Mouse (Mus musculus): ENCODE data around the gene Mbd3l2. TPM values are rescaled to one million over a fixed set of nuclear protein-coding genes. Genes with fewer than 3 reads are reported as not detected.

Mbd3l2 gene
- total RNA-seq, 1 experiment: not detected

GRCm38 (mm10) chr9:18431687-18432086 lies 1.2 kb downstream of the Mbd3l2 start:
- DNase-seq (ENCODE audit: low read depth, low spot score): no peak
- no peak overlapping the region for H3K27ac ChIP-seq (ENCODE audit: insufficient read depth, low read depth, low read length, poor library complexity, severe bottlenecking)
- H3K9ac ChIP-seq (ENCODE audit: insufficient read depth, low read depth, low read length, poor library complexity, severe bottlenecking): no peak overlapping the region
- H3K4me1 ChIP-seq (ENCODE audit: control insufficient read depth in 2 of 2, insufficient read depth in 2 of 2, low read length in 2 of 2, poor library complexity in 1 of 2): no peaks in the 10 kb centered on the region
- no peaks in the 10 kb centered on the region for H3K9me3 ChIP-seq (ENCODE audit: control insufficient read depth, insufficient read depth, low read depth, low read length)
- TF ChIP-seq HCFC1 (IDR thresholded peaks at IDR 0.05; ENCODE audit: borderline replicate concordance, insufficient read depth, low read length) (no peak), CHD2 (IDR thresholded peaks at IDR 0.05; ENCODE audit: low read depth, low read length) (no peak), ZNF384 (IDR thresholded peaks at IDR 0.05; ENCODE audit: low read depth, low read length) (no peak), MAFK (IDR thresholded peaks at IDR 0.05; ENCODE audit: insufficient read depth, low read depth, low read length) (no peak), ZC3H11A (IDR thresholded peaks at IDR 0.05; ENCODE audit: borderline replicate concordance, low read depth, low read length) (no peak)
- no peaks in the 10 kb centered on the region for H3K36me3 ChIP-seq (ENCODE audit: control insufficient read depth, insufficient read depth, low read length, poor library complexity, severe bottlenecking)
- in situ Hi-C loops (cut with MboI; ENCODE audit: low sequenced_read_pairs in 2 of 2, unreplicated experiment in 2 of 2): no loop called here
- no peak overlapping the region for H3K4me3 ChIP-seq (ENCODE audit: insufficient read depth in 1 of 2, low read depth in 1 of 2, low read length in 2 of 2, poor library complexity in 1 of 2, severe bottlenecking in 1 of 2)

DNA sequence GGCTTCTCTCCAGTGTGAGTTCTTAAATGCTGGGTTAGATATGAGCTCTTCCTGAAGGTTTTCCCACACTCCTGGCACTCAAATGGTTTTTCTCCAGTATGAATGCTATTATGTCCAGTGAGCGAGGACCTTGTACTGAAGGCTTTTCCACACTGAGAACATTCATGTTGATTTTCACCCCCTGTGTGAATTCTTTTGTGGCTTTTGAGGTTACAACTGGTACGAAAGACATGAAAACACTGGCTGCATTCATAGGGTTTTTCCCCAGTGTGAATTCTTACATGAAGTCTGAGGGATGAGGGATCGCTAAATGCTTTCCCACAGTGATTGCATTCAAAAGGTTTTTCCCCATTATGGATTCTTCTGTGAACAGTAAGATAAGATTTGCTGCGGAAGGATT lies 26.1 kb downstream of the Mbd3l2 start:
- Histone ChIP-seq H3K4me3 (ENCODE audit: insufficient read depth in 1 of 2, low read depth in 1 of 2, low read length in 2 of 2, poor library complexity in 1 of 2, severe bottlenecking in 1 of 2) (no peak overlapping the region), H3K4me1 (ENCODE audit: control insufficient read depth in 2 of 2, insufficient read depth in 2 of 2, low read length in 2 of 2, poor library complexity in 1 of 2) (no peaks in the 10 kb centered on the region), H3K9ac (ENCODE audit: insufficient read depth, low read depth, low read length, poor library complexity, severe bottlenecking) (no peak overlapping the region), H3K36me3 (ENCODE audit: control insufficient read depth, insufficient read depth, low read length, poor library complexity, severe bottlenecking) (no peaks in the 10 kb centered on the region), H3K9me3 (ENCODE audit: control insufficient read depth, insufficient read depth, low read depth, low read length) (no peaks in the 10 kb centered on the region), H3K27ac (ENCODE audit: insufficient read depth, low read depth, low read length, poor library complexity, severe bottlenecking) (no peak overlapping the region)
- TF ChIP-seq ZNF384 (IDR thresholded peaks at IDR 0.05; ENCODE audit: low read depth, low read length): no peak
- in situ Hi-C loops (cut with MboI; ENCODE audit: low sequenced_read_pairs in 2 of 2, unreplicated experiment in 2 of 2): no loop called here
- no peak for DNase-seq (ENCODE audit: low read depth, low spot score)

- no peak overlapping the region for H3K9ac ChIP-seq (ENCODE audit: insufficient read depth, low read depth, low read length, poor library complexity, severe bottlenecking)
- H3K9me3 ChIP-seq (ENCODE audit: control insufficient read depth, insufficient read depth, low read depth, low read length): no peaks in the 10 kb centered on the region; the same call in 1 of the 2 replicates
- H3K36me3 ChIP-seq (ENCODE audit: control insufficient read depth, insufficient read depth, low read length, poor library complexity, severe bottlenecking): no peaks in the 10 kb centered on the region; the same call in 1 of the 2 replicates
- H3K4me1 ChIP-seq (ENCODE audit: control insufficient read depth in 2 of 2, insufficient read depth in 2 of 2, low read length in 2 of 2, poor library complexity in 1 of 2): peaks cover 0 to 2% of the 10 kb centered on the region in 2 experiments; a peak in 1 of 4 replicates
- H3K27ac ChIP-seq (ENCODE audit: insufficient read depth, low read depth, low read length, poor library complexity, severe bottlenecking): no peak overlapping the region
- no peak for DNase-seq (ENCODE audit: low read depth, low spot score)
- TF ChIP-seq ZC3H11A (IDR thresholded peaks at IDR 0.05; ENCODE audit: borderline replicate concordance, low read depth, low read length) (no peak), CHD2 (IDR thresholded peaks at IDR 0.05; ENCODE audit: low read depth, low read length) (no peak), ZNF384 (IDR thresholded peaks at IDR 0.05; ENCODE audit: low read depth, low read length) (no peak), MAFK (IDR thresholded peaks at IDR 0.05; ENCODE audit: insufficient read depth, low read depth, low read length) (no peak), HCFC1 (IDR thresholded peaks at IDR 0.05; ENCODE audit: borderline replicate concordance, insufficient read depth, low read length) (no peak)
- no peak overlapping the region for H3K4me3 ChIP-seq (ENCODE audit: insufficient read depth in 1 of 2, low read depth in 1 of 2, low read length in 2 of 2, poor library complexity in 1 of 2, severe bottlenecking in 1 of 2)
- in situ Hi-C loops (cut with MboI; ENCODE audit: low sequenced_read_pairs in 2 of 2, unreplicated experiment in 2 of 2): no loop called here
These were observed 36.9 kb downstream of the Mbd3l2 start for GRCm38 (mm10) chr9:18467350-18467749.

- H3K9ac ChIP-seq (ENCODE audit: insufficient read depth, low read depth, low read length, poor library complexity, severe bottlenecking): no peak overlapping the region
- H3K9me3 ChIP-seq (ENCODE audit: control insufficient read depth, insufficient read depth, low read depth, low read length): no peaks in the 10 kb centered on the region; the same call in 1 of the 2 replicates
- H3K4me1 ChIP-seq (ENCODE audit: control insufficient read depth in 2 of 2, insufficient read depth in 2 of 2, low read length in 2 of 2, poor library complexity in 1 of 2): peaks cover 0 to 2% of the 10 kb centered on the region in 2 experiments; a peak in 1 of 4 replicates
- no peak overlapping the region for H3K4me3 ChIP-seq (ENCODE audit: insufficient read depth in 1 of 2, low read depth in 1 of 2, low read length in 2 of 2, poor library complexity in 1 of 2, severe bottlenecking in 1 of 2)
- in situ Hi-C loops (cut with MboI; ENCODE audit: low sequenced_read_pairs in 2 of 2, unreplicated experiment in 2 of 2): no loop called here
- no peak for TF ChIP-seq ZNF384 (IDR thresholded peaks at IDR 0.05; ENCODE audit: low read depth, low read length)
- no peak for TF ChIP-seq HCFC1 (IDR thresholded peaks at IDR 0.05; ENCODE audit: borderline replicate concordance, insufficient read depth, low read length)
- TF ChIP-seq ZC3H11A (IDR thresholded peaks at IDR 0.05; ENCODE audit: borderline replicate concordance, low read depth, low read length): no peak
- no peak for TF ChIP-seq CHD2 (IDR thresholded peaks at IDR 0.05; ENCODE audit: low read depth, low read length)
- TF ChIP-seq MAFK (IDR thresholded peaks at IDR 0.05; ENCODE audit: insufficient read depth, low read depth, low read length): no peak
- H3K36me3 ChIP-seq (ENCODE audit: control insufficient read depth, insufficient read depth, low read length, poor library complexity, severe bottlenecking): no peaks in the 10 kb centered on the region; the same call in 1 of the 2 replicates
- no peak for DNase-seq (ENCODE audit: low read depth, low spot score)
- no peak overlapping the region for H3K27ac ChIP-seq (ENCODE audit: insufficient read depth, low read depth, low read length, poor library complexity, severe bottlenecking)
These were observed 37.6 kb downstream of the Mbd3l2 start for GRCm38 (mm10) chr9:18468005-18468404.

Measured in ES-E14 (cell line).